Mouse (Mus musculus) hindbrain, embryonic 14.5 days (tissue): ENCODE data around the gene Pced1b. TPM values are rescaled to one million over a fixed set of nuclear protein-coding genes. Genes with fewer than 3 reads are reported as not detected.

ENCODE experiments used
- ATAC-seq: fragments of 200-750 bp; cut with Nextera tagmentation; 2 replicates; pipeline ENCODE4 v1.8.0; 2017; ENCODE audit warnings: moderate number of reproducible peaks, mild to moderate bottlenecking, moderate TSS enrichment, moderate library complexity; ENCODE audit not compliant: low FRiP score
- DNase-seq: peaks from one replicate; pipeline ENCODE4 v3.0.0-alpha.2; 2015; ENCODE audit warnings: low spot score
- H3K27ac ChIP-seq: fragments of 300-500 bp; sonication (generic); 2 replicates; pipeline ENCODE4 v1.5.1; 2014; ENCODE audit warnings: mild to moderate bottlenecking, moderate library complexity
- H3K27me3 ChIP-seq: fragments of 300-500 bp; sonication (generic); 2 replicates; pipeline ENCODE4 v1.6.1; 2014; ENCODE audit warnings: mild to moderate bottlenecking, low read length, mixed read lengths; ENCODE audit not compliant: control insufficient read depth, insufficient read depth
- H3K36me3 ChIP-seq: fragments of 300-500 bp; sonication (generic); replicated peaks from 2 replicates; pipeline ENCODE4 v1.6.1; 2014; ENCODE audit not compliant: control insufficient read depth, insufficient read depth
- H3K4me1 ChIP-seq: fragments of 300-500 bp; sonication (generic); replicated peaks from 2 replicates; pipeline ENCODE4 v1.6.1; 2014; ENCODE audit warnings: antibody characterized with exemption, low read length, mixed read lengths; ENCODE audit not compliant: control insufficient read depth, insufficient read depth
- H3K4me2 ChIP-seq: fragments of 300-500 bp; sonication (generic); replicated peaks from 2 replicates; pipeline ENCODE4 v1.6.1; 2014; ENCODE audit warnings: mild to moderate bottlenecking, moderate library complexity
- H3K4me3 ChIP-seq: fragments of 300-500 bp; sonication (generic); replicated peaks from 2 replicates; pipeline ENCODE4 v1.5.1; 2014; ENCODE audit warnings: mild to moderate bottlenecking, low read length
- H3K9ac ChIP-seq: fragments of 300-500 bp; sonication (generic); 2 replicates; pipeline ENCODE4 v1.6.1; 2014
- H3K9me3 ChIP-seq: fragments of 300-500 bp; sonication (generic); 2 replicates; pipeline ENCODE4 v1.6.1; 2016; ENCODE audit warnings: low read length; ENCODE audit not compliant: control insufficient read depth
- WGBS: fragments of 180-500 bp; shearing (Covaris S2); extraction: QIAGEN DNeasy Blood & Tissue Kit; methylation state at CpG from one replicate; pipeline ENCODE4 v1.1.7; 2014; 5-methylcytosine and 5-hydroxymethylcytosine counted together
- polyA plus RNA-seq: library from polyadenylated mRNA; unstranded; fragments of >200 nt; fragmentation: Nextera tagmentation; extraction: Ambion mirVana; gene quantifications from 2 replicates; pipeline ENCODE4 v1.2.1, GENCODE M21; 2014

The Pced1b gene
- polyA plus RNA-seq, 1 experiment from 2014 or later: 5.8 TPM

- Histone ChIP-seq H3K9me3 (no peaks in the 10 kb centered on the region), H3K4me2 (no peak overlapping the region), H3K27ac (no peak overlapping the region), H3K4me3 (no peak overlapping the region), H3K4me1 (no peaks in the 10 kb centered on the region), H3K9ac (no peak overlapping the region), H3K27me3 (no peaks in the 10 kb centered on the region), H3K36me3 (no peaks in the 10 kb centered on the region)
- no peak for DNase-seq
- no peak for ATAC-seq
- WGBS: 90% methylated on average over 6 of the region's 6 CpGs
These were observed 159.2 kb downstream of the Pced1b start for GRCm38 (mm10) chr15:97406105-97406504.

DNA sequence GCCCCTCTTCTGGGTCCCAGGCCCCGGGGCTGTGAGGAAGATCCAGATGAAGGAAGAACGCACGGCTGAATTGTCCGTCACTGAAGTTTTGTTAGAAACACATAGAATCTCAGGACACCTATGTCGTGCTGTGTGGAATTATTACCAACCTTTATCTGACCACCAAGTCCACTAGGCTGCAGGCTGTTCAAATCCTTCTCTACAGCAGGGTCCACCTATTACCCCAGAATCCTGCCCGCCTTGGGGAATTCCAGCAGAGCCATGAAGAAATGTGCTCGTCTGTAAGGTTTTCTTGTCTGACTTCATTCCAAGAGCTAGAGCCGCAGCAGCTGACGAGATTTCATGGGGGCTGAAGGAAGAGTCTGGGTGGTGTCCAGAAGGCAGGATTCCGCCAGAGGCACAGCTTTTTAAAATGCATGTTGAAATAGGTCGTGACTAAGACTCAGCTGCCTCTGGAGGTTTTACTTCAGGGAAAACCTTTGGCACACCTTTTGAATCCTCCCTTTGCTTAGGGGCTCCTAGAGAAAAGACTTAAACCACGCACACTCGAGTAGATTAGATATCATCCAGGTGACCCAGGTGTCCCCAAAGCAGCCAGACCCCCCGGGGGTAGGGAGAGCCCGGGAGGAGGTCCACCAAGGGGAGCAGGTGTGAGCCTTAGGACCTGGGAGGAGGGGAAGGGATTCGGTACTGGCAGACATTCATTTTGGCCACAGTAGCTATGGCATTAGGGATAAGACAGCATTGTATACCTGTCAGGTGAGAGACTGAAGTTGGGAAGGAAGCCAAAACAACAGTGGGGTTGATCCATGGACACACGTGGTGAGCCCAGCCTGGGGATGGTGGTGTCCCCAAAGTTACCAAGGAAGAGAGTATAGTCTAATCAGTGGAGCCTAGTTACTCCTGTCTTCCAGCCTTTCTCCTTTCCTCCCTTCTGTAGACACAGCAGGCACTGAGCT is 160.9 kb downstream of the Pced1b start:
- DNase-seq (no peak), ATAC-seq (no peak)
- H3K27me3 ChIP-seq: no peaks in the 10 kb centered on the region
- H3K9ac ChIP-seq: no peak overlapping the region
- no peak overlapping the region for H3K4me3 ChIP-seq
- no peaks in the 10 kb centered on the region for H3K4me1 ChIP-seq
- 69% methylated on average over 17 of the region's 17 CpGs for WGBS
- H3K9me3 ChIP-seq: no peaks in the 10 kb centered on the region
- H3K4me2 ChIP-seq: no peak overlapping the region
- H3K36me3 ChIP-seq: no peaks in the 10 kb centered on the region
- H3K27ac ChIP-seq: no peak overlapping the region

GRCm38 (mm10) chr15:97411136-97411535 is 164.2 kb downstream of the Pced1b start:
- whole genome bisulfite sequencing: 93% methylated on average over 2 of the region's 2 CpGs
- no peak for ATAC-seq

GRCm38 (mm10) chr15:97411671-97412070 is 164.8 kb downstream of the Pced1b start:
- Histone ChIP-seq H3K9ac (no peak overlapping the region), H3K4me3 (no peak overlapping the region), H3K36me3 (no peaks in the 10 kb centered on the region), H3K4me2 (no peak overlapping the region), H3K4me1 (no peaks in the 10 kb centered on the region), H3K27ac (no peak overlapping the region), H3K27me3 (no peaks in the 10 kb centered on the region), H3K9me3 (no peaks in the 10 kb centered on the region)
- ATAC-seq (no peak), DNase-seq (no peak)
- WGBS: 91% methylated on average over 6 of the region's 6 CpGs

More at GRCm38 (mm10) chr15:97411136-97411535, 164.2 kb downstream of the Pced1b start:
- Histone ChIP-seq H3K4me2 (no peak overlapping the region), H3K9ac (no peak overlapping the region), H3K36me3 (no peaks in the 10 kb centered on the region), H3K27me3 (no peaks in the 10 kb centered on the region), H3K9me3 (no peaks in the 10 kb centered on the region), H3K4me3 (no peak overlapping the region), H3K27ac (no peak overlapping the region), H3K4me1 (no peaks in the 10 kb centered on the region)
- no peak for DNase-seq

DNA sequence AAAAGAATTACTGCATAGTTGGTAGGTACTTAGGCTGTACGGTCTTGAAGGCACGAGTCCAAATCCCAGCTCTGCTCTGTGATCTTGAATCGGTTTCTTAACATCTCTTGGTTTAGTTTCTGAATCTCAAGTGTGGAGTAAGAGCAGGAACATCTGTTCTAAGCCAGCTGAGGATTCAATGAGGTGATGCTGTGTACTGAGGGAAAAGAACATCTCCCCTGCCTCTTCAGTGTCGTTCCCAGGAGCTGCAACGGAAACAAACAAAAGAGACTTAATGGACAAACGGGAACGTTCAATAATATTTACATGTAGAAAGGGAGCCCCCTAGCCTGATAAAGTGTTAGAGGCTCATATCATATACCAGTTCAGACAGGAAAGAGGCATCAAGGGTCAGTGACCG is 165.4 kb downstream of the Pced1b start:
- ATAC-seq (no peak), DNase-seq (no peak)
- Histone ChIP-seq H3K36me3 (no peaks in the 10 kb centered on the region), H3K9ac (no peak overlapping the region), H3K4me2 (no peak overlapping the region), H3K9me3 (no peaks in the 10 kb centered on the region), H3K27ac (no peak overlapping the region), H3K4me1 (no peaks in the 10 kb centered on the region), H3K27me3 (no peaks in the 10 kb centered on the region), H3K4me3 (no peak overlapping the region)
- 94% methylated on average over 8 of the region's 8 CpGs for WGBS

DNA sequence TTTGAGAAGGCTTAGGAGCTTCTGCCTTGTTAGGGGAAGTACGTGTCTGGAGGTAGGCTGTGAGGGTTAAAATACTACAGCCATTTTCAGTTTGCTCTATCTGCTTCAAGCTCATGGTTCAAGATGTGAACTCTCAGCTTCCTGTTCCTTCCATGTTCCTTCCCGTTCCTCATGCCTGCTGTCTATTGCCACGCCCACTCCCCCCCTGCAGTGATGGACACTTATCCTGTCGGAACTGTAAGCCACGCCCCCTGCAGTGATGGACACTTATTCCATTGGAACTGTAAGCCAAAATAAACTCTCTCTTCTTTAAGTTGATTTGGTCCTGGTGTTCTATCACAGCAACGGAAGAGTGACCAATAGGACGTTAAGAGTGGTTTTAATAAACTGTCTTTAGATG is 166.0 kb downstream of the Pced1b start:
- no peak for DNase-seq
- Histone ChIP-seq H3K9ac (no peak overlapping the region), H3K27ac (no peak overlapping the region), H3K36me3 (no peaks in the 10 kb centered on the region), H3K9me3 (no peaks in the 10 kb centered on the region), H3K27me3 (no peaks in the 10 kb centered on the region), H3K4me1 (no peaks in the 10 kb centered on the region), H3K4me3 (no peak overlapping the region), H3K4me2 (no peak overlapping the region)
- no peak for ATAC-seq
- 86% methylated on average over 7 of the region's 7 CpGs for WGBS

- no peak for DNase-seq
- no peak overlapping the region for H3K4me2 ChIP-seq
- H3K27me3 ChIP-seq: no peaks in the 10 kb centered on the region
- no peaks in the 10 kb centered on the region for H3K36me3 ChIP-seq
- no peak for ATAC-seq
- H3K27ac ChIP-seq: no peak overlapping the region
- no peak overlapping the region for H3K9ac ChIP-seq
- H3K4me1 ChIP-seq: no peaks in the 10 kb centered on the region
- H3K9me3 ChIP-seq: no peaks in the 10 kb centered on the region
- 76% methylated on average over 12 of the region's 12 CpGs for WGBS
- H3K4me3 ChIP-seq: no peak overlapping the region
These were observed 168.0 kb downstream of the Pced1b start for GRCm38 (mm10) chr15:97414718-97415413.

GRCm38 (mm10) chr15:97415426-97415946 is 168.6 kb downstream of the Pced1b start:
- H3K27me3 ChIP-seq: no peaks in the 10 kb centered on the region
- H3K4me3 ChIP-seq: no peak overlapping the region
- H3K9me3 ChIP-seq: no peaks in the 10 kb centered on the region
- no peaks in the 10 kb centered on the region for H3K4me1 ChIP-seq
- no peak overlapping the region for H3K27ac ChIP-seq
- no peak for ATAC-seq
- H3K4me2 ChIP-seq: no peak overlapping the region
- H3K36me3 ChIP-seq: no peaks in the 10 kb centered on the region
- 90% methylated on average over 2 of the region's 2 CpGs for WGBS
- H3K9ac ChIP-seq: no peak overlapping the region
- DNase-seq: no peak

DNA sequence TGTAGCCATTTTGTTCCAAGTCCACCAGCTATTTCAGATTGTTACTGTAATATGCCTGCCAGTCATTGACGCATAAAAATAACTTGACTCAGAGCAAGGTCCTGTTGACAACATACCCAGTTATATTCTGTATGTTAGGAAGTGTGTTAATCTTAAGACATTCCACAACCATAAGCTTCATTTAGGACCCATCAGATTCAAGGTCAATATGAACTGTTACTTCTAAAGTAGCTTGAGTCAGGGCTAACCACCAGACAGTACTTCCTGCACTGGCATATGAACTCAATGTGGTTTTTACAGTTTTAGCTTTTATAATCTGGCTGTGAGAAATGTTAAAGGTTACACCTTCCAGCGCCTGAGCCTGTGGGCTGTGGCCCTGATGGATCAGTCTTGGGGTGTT is 173.4 kb downstream of the Pced1b start:
- no peak for ATAC-seq

More for the DNA sequence above, 173.4 kb downstream of the Pced1b start:
- WGBS: 98% methylated on average over 2 of the region's 2 CpGs
- no peak overlapping the region for H3K4me2 ChIP-seq
- H3K4me1 ChIP-seq: no peaks in the 10 kb centered on the region
- no peaks in the 10 kb centered on the region for H3K36me3 ChIP-seq
- no peak overlapping the region for H3K9ac ChIP-seq
- H3K27ac ChIP-seq: no peak overlapping the region
- no peak overlapping the region for H3K4me3 ChIP-seq
- H3K9me3 ChIP-seq: no peaks in the 10 kb centered on the region
- H3K27me3 ChIP-seq: no peaks in the 10 kb centered on the region
- DNase-seq: no peak
